Mouse (Mus musculus): ENCODE data around the gene Tbl2. TPM values are rescaled to one million over a fixed set of nuclear protein-coding genes. Genes with fewer than 3 reads are reported as not detected.

Gene Tbl2
- polyA plus RNA-seq, 1 experiment = 17.0 TPM

DNA sequence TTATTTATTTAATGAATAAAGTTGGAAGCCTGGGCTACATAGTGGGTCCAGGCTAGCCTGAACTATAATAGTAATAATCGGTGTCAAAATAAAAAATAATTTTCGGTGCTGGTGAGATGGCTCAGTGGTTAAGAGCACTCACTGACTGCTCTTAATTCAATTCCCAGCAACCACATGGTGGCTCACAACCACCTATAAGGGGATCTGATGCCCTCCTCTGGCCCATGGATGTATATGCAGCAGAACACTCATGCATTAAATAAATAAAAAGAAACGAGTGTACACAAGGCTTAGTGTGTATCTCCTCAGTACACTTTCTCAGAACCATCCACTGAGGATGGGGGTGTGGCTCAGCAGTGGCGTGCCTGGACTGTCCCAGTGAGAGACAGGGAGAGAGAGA, 28.7 kb upstream of the Tbl2 start:
- Histone ChIP-seq H3K79me2 (ENCODE audit: control insufficient read depth, insufficient read depth) (no peaks in the 10 kb centered on the region), H3K27me3 (ENCODE audit: control insufficient read depth, insufficient read depth, insufficient read length) (peaks cover 37% of the 10 kb centered on the region), H3K4me3 (ENCODE audit: insufficient read depth, poor library complexity, severe bottlenecking) (no peak overlapping the region), H3K79me3 (ENCODE audit: low read depth) (no peaks in the 10 kb centered on the region), H3K36me3 (ENCODE audit: control insufficient read depth, insufficient read depth) (no peaks in the 10 kb centered on the region), H3ac (ENCODE audit: control insufficient read depth, insufficient read length, low read depth) (no peak overlapping the region)
- TF ChIP-seq MYOD1 (IDR thresholded peaks at IDR 0.05; ENCODE audit: control insufficient read depth, insufficient read length, low read depth) = no peak
- no peak for TF ChIP-seq FOSL1 (IDR thresholded peaks at IDR 0.05; ENCODE audit: insufficient read depth, low read length, poor library complexity, severe bottlenecking)
- TF ChIP-seq CEBPB (IDR thresholded peaks at IDR 0.05; ENCODE audit: low read depth) = no peak
- TF ChIP-seq MYOG (IDR thresholded peaks at IDR 0.05; ENCODE audit: control insufficient read depth, extremely low read depth, insufficient read length) = no peak
- no peak for TF ChIP-seq MAX (IDR thresholded peaks at IDR 0.05)
- no peak for TF ChIP-seq CTCF (IDR thresholded peaks at IDR 0.05; ENCODE audit: control insufficient read depth, insufficient read depth, insufficient read length)
- no peak for TF ChIP-seq USF1 (IDR thresholded peaks at IDR 0.05; ENCODE audit: low read depth)

DNA sequence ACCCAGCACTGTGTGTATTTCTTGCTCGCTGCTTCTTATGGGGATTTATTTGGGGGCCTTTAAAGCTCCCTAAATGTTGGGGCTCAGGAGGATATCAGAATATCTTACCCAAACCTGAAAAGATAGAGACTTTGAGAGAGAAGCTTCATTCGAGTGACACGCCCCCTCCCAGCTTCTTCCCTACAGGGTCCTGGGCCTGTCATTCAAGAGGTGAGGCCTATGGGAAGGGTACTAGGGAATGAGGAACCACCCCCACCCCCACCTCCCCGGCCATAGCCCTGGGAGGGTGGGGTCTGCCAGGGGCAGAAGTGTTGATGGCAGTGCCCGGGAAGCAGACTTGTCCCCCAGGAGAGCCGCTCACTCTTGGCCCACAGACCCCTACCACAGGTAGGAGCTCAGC, 23.3 kb upstream of the Tbl2 start:
- TF ChIP-seq CTCF (IDR thresholded peaks at IDR 0.05; ENCODE audit: control insufficient read depth, insufficient read depth, insufficient read length) (no peak), MAX (IDR thresholded peaks at IDR 0.05) (no peak), MYOD1 (IDR thresholded peaks at IDR 0.05; ENCODE audit: control insufficient read depth, insufficient read length, low read depth) (no peak), USF1 (IDR thresholded peaks at IDR 0.05; ENCODE audit: low read depth) (no peak), MYOG (IDR thresholded peaks at IDR 0.05; ENCODE audit: control insufficient read depth, extremely low read depth, insufficient read length) (no peak), CEBPB (IDR thresholded peaks at IDR 0.05; ENCODE audit: low read depth) (no peak)
- no peaks in the 10 kb centered on the region for H3K79me3 ChIP-seq (ENCODE audit: low read depth)
- H3K79me2 ChIP-seq (ENCODE audit: control insufficient read depth, insufficient read depth) = no peaks in the 10 kb centered on the region
- H3K4me3 ChIP-seq (ENCODE audit: insufficient read depth, poor library complexity, severe bottlenecking) = no peak overlapping the region
- no peak overlapping the region for H3ac ChIP-seq (ENCODE audit: control insufficient read depth, insufficient read length, low read depth)
- peaks cover 62% of the 10 kb centered on the region for H3K27me3 ChIP-seq (ENCODE audit: control insufficient read depth, insufficient read depth, insufficient read length)
- no peaks in the 10 kb centered on the region for H3K36me3 ChIP-seq (ENCODE audit: control insufficient read depth, insufficient read depth)

DNA sequence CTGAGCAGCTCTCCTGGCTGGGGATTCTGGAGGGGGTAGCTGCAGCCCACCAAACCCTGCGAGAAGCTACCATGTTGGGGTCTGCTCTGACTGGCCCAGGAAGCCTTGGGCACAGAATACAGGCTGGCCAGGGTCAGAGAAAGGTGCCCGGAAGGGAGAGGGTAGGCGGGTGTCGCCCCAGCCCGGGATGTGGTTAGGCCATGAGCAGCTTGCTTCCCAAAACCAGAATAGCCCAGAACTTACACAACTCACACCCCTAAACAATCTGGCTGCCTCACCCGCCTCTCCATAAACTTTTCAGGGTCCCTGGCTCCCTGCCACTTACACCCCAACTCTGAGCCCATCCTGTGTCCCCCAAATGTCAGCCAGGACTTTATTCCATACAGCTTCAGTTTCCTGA, 21.8 kb upstream of the Tbl2 start:
- Histone ChIP-seq H3ac (ENCODE audit: control insufficient read depth, insufficient read length, low read depth) (no peak overlapping the region), H3K79me3 (ENCODE audit: low read depth) (no peaks in the 10 kb centered on the region), H3K4me3 (ENCODE audit: insufficient read depth, poor library complexity, severe bottlenecking) (no peak overlapping the region), H3K36me3 (ENCODE audit: control insufficient read depth, insufficient read depth) (no peaks in the 10 kb centered on the region), H3K79me2 (ENCODE audit: control insufficient read depth, insufficient read depth) (no peaks in the 10 kb centered on the region), H3K27me3 (ENCODE audit: control insufficient read depth, insufficient read depth, insufficient read length) (peaks cover 55% of the 10 kb centered on the region)
- TF ChIP-seq MAX (IDR thresholded peaks at IDR 0.05) (no peak), CTCF (IDR thresholded peaks at IDR 0.05; ENCODE audit: control insufficient read depth, insufficient read depth, insufficient read length) (no peak), MYOG (IDR thresholded peaks at IDR 0.05; ENCODE audit: control insufficient read depth, extremely low read depth, insufficient read length) (no peak), FOSL1 (IDR thresholded peaks at IDR 0.05; ENCODE audit: insufficient read depth, low read length, poor library complexity, severe bottlenecking) (no peak), USF1 (IDR thresholded peaks at IDR 0.05; ENCODE audit: low read depth) (no peak), MYOD1 (IDR thresholded peaks at IDR 0.05; ENCODE audit: control insufficient read depth, insufficient read length, low read depth) (no peak), CEBPB (IDR thresholded peaks at IDR 0.05; ENCODE audit: low read depth) (no peak)

DNA sequence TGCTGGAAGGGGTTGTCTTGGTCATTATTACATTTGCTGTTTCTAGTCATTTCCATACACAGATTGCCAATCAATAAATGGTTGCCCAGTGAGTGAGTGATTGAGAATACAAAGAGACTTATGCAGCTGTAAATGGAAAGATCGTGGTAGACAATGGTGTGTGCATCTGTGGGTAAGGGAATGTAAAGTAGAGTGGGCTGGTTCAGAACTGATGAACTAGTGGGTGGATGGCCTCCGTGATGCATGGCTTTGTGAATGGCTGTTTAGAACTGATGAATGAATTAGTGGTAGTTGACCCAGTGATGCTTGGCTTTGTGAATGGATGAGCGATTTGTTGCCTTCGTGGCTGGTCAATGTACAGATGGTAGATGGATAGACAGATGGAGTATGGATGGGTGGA, 19.7 kb upstream of the Tbl2 start:
- no peaks in the 10 kb centered on the region for H3K79me3 ChIP-seq (ENCODE audit: low read depth)
- H3K27me3 ChIP-seq (ENCODE audit: control insufficient read depth, insufficient read depth, insufficient read length) = peaks cover 66% of the 10 kb centered on the region
- H3K4me3 ChIP-seq (ENCODE audit: insufficient read depth, poor library complexity, severe bottlenecking) = no peak overlapping the region
- H3K36me3 ChIP-seq (ENCODE audit: control insufficient read depth, insufficient read depth) = no peaks in the 10 kb centered on the region
- H3K79me2 ChIP-seq (ENCODE audit: control insufficient read depth, insufficient read depth) = no peaks in the 10 kb centered on the region
- TF ChIP-seq MYOD1 (IDR thresholded peaks at IDR 0.05; ENCODE audit: control insufficient read depth, insufficient read length, low read depth) (no peak), MAX (IDR thresholded peaks at IDR 0.05) (no peak), FOSL1 (IDR thresholded peaks at IDR 0.05; ENCODE audit: insufficient read depth, low read length, poor library complexity, severe bottlenecking) (no peak), CTCF (IDR thresholded peaks at IDR 0.05; ENCODE audit: control insufficient read depth, insufficient read depth, insufficient read length) (no peak), USF1 (IDR thresholded peaks at IDR 0.05; ENCODE audit: low read depth) (no peak), MYOG (IDR thresholded peaks at IDR 0.05; ENCODE audit: control insufficient read depth, extremely low read depth, insufficient read length) (no peak), CEBPB (IDR thresholded peaks at IDR 0.05; ENCODE audit: low read depth) (no peak)
- no peak overlapping the region for H3ac ChIP-seq (ENCODE audit: control insufficient read depth, insufficient read length, low read depth)

DNA sequence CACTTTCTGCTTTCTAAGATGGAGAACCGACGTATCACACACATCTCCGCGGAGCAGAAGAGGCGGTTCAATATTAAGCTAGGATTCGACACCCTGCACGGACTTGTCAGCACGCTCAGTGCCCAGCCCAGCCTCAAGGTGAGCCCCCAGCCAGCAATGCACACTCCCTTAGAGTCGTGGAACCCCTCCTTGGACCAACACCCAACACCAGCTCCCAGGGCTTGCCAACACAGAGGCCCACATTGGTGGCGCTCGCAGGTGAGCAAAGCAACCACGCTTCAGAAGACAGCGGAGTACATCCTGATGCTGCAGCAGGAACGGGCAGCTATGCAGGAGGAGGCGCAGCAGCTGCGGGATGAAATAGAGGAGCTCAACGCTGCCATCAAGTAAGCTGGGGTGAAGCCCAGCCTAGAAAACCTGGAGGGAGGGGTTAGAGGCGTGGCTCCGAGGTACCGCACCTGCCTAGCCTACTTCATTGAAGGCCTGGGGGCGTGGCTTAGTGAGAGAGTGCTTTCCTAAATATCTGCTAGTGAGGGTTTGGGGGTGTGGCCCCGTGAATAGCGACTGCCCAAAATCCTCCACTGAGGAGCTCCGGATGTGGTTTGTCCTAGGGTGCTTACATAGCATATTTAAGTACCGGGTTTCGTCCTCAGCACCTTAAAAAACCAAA, 15.6 kb upstream of the Tbl2 start:
- Histone ChIP-seq H3K27me3 (ENCODE audit: control insufficient read depth, insufficient read depth, insufficient read length) (peaks cover 42% of the 10 kb centered on the region), H3K36me3 (ENCODE audit: control insufficient read depth, insufficient read depth) (no peaks in the 10 kb centered on the region), H3K79me2 (ENCODE audit: control insufficient read depth, insufficient read depth) (no peaks in the 10 kb centered on the region), H3ac (ENCODE audit: control insufficient read depth, insufficient read length, low read depth) (no peak overlapping the region), H3K4me3 (ENCODE audit: insufficient read depth, poor library complexity, severe bottlenecking) (no peak overlapping the region), H3K79me3 (ENCODE audit: low read depth) (no peaks in the 10 kb centered on the region)
- TF ChIP-seq FOSL1 (IDR thresholded peaks at IDR 0.05; ENCODE audit: insufficient read depth, low read length, poor library complexity, severe bottlenecking) = no peak
- TF ChIP-seq USF1 (IDR thresholded peaks at IDR 0.05; ENCODE audit: low read depth) = no peak
- no peak for TF ChIP-seq MYOG (IDR thresholded peaks at IDR 0.05; ENCODE audit: control insufficient read depth, extremely low read depth, insufficient read length)
- TF ChIP-seq MAX (IDR thresholded peaks at IDR 0.05) = no peak
- TF ChIP-seq MYOD1 (IDR thresholded peaks at IDR 0.05; ENCODE audit: control insufficient read depth, insufficient read length, low read depth) = no peak
- TF ChIP-seq CEBPB (IDR thresholded peaks at IDR 0.05; ENCODE audit: low read depth) = no peak
- TF ChIP-seq CTCF (IDR thresholded peaks at IDR 0.05; ENCODE audit: control insufficient read depth, insufficient read depth, insufficient read length) = no peak
